Mouse (Mus musculus) stomach, postnatal 0 days (tissue): ENCODE data around the gene Dock2.

Source experiments
- CTCF ChIP-seq: IDR thresholded peaks from 2 replicates; pipeline ENCODE4 v1.5.1; 2016; ENCODE audit warnings: antibody characterized with exemption, low read depth, mild to moderate bottlenecking, moderate library complexity
- EP300 ChIP-seq: optimal IDR thresholded peaks from 2 replicates; pipeline ENCODE3; 2016; ENCODE audit warnings: antibody characterized with exemption

DNA sequence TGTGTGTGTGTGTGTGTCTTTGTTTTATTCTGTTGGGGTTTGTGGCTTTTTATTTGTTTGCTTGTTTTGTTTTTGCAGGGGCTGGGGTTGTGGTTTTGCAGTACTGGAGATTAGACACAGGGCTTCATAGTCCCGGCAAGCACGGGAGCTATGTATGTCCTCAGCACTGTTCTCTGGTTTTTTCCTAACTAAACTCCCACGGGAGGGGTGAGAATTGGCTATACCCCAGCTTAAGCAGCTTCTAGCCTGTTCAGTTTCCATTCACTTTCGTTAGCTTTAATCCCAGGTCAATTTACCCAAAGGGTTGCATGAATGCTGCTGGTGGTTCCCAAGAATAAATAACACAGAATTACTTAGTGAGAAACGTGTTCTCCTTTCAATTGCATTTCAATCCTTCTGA is 376.8 kb downstream of the Dock2 start:
- no peak for TF ChIP-seq CTCF
- no peak for TF ChIP-seq EP300
